Mouse (Mus musculus) lung, embryonic 15.5 days (tissue): ENCODE data around the gene Ptprn2. TPM values are rescaled to one million over a fixed set of nuclear protein-coding genes. Genes with fewer than 3 reads are reported as not detected.

Source experiments
- ATAC-seq: fragments of 200-750 bp; cut with Nextera tagmentation; 2 replicates; pipeline ENCODE4 v1.8.0; 2017; ENCODE audit warnings: moderate number of reproducible peaks, borderline replicate concordance; ENCODE audit not compliant: low FRiP score, low TSS enrichment; ENCODE audit errors: extremely low read depth
- H3K27ac ChIP-seq: fragments of 300-500 bp; sonication (generic); 2 replicates; pipeline ENCODE4 v1.5.1; 2015; ENCODE audit warnings: moderate library complexity, mild to moderate bottlenecking, inconsistent platforms
- H3K27me3 ChIP-seq: fragments of 300-500 bp; sonication (generic); 2 replicates; pipeline ENCODE4 v1.6.1; 2015; ENCODE audit warnings: inconsistent platforms
- H3K36me3 ChIP-seq: fragments of 300-500 bp; sonication (generic); 2 replicates; pipeline ENCODE4 v1.6.1; 2015; ENCODE audit warnings: inconsistent platforms
- H3K4me1 ChIP-seq: fragments of 300-500 bp; sonication (generic); 2 replicates; pipeline ENCODE4 v1.6.1; 2015; ENCODE audit warnings: inconsistent platforms
- H3K4me2 ChIP-seq: fragments of 300-500 bp; sonication (generic); 2 replicates; pipeline ENCODE4 v1.6.1; 2015; ENCODE audit warnings: inconsistent platforms, mild to moderate bottlenecking, moderate library complexity
- H3K4me3 ChIP-seq: fragments of 300-500 bp; sonication (generic); 2 replicates; pipeline ENCODE4 v1.5.1; 2015; ENCODE audit warnings: mild to moderate bottlenecking, inconsistent platforms
- H3K9ac ChIP-seq: fragments of 300-500 bp; sonication (generic); 2 replicates; pipeline ENCODE4 v1.6.1; 2015; ENCODE audit warnings: inconsistent platforms
- H3K9me3 ChIP-seq: fragments of 300-500 bp; sonication (generic); 2 replicates; pipeline ENCODE4 v1.6.1; 2016; ENCODE audit warnings: inconsistent platforms
- WGBS: fragments of 180-500 bp; shearing (Covaris S2); methylation state at CpG from one replicate; pipeline ENCODE4 v1.1.7; 2015; 5-methylcytosine and 5-hydroxymethylcytosine counted together
- polyA plus RNA-seq: library from polyadenylated mRNA; unstranded; fragments of >200 nt; fragmentation: Nextera tagmentation; extraction: Ambion mirVana; gene quantifications from 2 replicates; pipeline ENCODE4 v1.2.1, GENCODE M21; 2015

Gene Ptprn2
- polyA plus RNA-seq, 1 experiment from 2014 or later: 0.16 TPM

GRCm38 (mm10) chr12:117151611-117152010 is 666.1 kb downstream of the Ptprn2 start:
- no peak overlapping the region for H3K9ac ChIP-seq
- H3K4me2 ChIP-seq: no peak overlapping the region
- no peaks in the 10 kb centered on the region for H3K9me3 ChIP-seq
- H3K27ac ChIP-seq: no peak overlapping the region
- peaks cover 34% of the 10 kb centered on the region for H3K4me1 ChIP-seq
- no peak overlapping the region for H3K4me3 ChIP-seq
- ATAC-seq: no peak
- 16% methylated on average over 7 of the region's 7 CpGs for WGBS
- H3K27me3 ChIP-seq: peaks cover 92% of the 10 kb centered on the region
- no peaks in the 10 kb centered on the region for H3K36me3 ChIP-seq

DNA sequence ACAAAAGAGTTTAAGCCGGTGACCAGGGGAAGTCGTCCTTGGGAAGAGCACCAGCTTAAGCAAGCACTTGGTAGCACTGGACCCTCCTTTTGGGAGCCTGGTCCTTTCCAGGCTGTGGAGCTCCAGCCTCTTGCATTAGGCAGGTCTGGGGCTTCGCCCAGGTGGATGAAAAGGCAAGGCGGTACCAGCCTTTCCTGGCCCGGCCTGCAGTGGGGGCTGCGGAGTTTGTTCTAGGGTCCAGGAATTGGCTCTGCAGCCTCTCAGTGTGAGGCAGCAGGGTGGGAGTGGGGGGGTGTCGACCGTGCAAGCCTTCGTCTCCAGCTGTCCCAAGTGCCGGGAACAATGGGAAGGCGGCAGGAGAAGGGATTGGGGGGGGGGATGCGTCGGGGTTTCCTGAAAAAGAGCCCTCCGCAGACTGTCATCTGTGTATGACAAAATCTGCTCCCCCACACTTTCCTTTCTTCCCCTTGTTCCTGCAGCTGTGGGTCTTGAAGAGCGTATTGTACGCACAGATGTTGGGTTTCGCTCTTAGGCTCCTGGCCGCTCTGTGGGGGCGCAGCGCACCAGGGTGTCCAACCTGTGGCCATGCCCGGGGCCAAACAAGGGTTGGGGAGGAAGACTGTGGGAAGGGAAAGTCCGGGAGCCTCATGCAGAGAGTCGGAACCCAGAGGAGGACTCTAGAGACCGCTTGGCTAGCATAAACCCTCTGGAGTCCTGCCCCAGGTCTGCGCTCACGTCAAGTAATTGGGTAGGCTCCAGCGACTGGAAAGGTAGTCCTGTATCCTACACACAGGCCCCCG is 667.0 kb downstream of the Ptprn2 start:
- WGBS: 6% methylated on average over 28 of the region's 28 CpGs
- ATAC-seq: no peak
- no peak overlapping the region for H3K9ac ChIP-seq
- no peaks in the 10 kb centered on the region for H3K9me3 ChIP-seq
- H3K36me3 ChIP-seq: no peaks in the 10 kb centered on the region
- peak overlapping the region; percentile 89 for H3K4me2 ChIP-seq
- peaks cover 34% of the 10 kb centered on the region for H3K4me1 ChIP-seq
- peaks cover 92% of the 10 kb centered on the region for H3K27me3 ChIP-seq
- H3K4me3 ChIP-seq: 0 out of 2 replicates have a peak overlapping the region, but pooled peaks have one; percentile 52
- no peak overlapping the region for H3K27ac ChIP-seq

GRCm38 (mm10) chr12:117153166-117153480 is 667.6 kb downstream of the Ptprn2 start:
- H3K9ac ChIP-seq: no peak overlapping the region
- H3K4me1 ChIP-seq: peaks cover 34% of the 10 kb centered on the region
- no peaks in the 10 kb centered on the region for H3K9me3 ChIP-seq
- H3K27ac ChIP-seq: no peak overlapping the region
- peak overlapping the region; percentile 52 for H3K4me3 ChIP-seq
- peak overlapping the region; percentile 89 for H3K4me2 ChIP-seq
- no peaks in the 10 kb centered on the region for H3K36me3 ChIP-seq
- peaks cover 92% of the 10 kb centered on the region for H3K27me3 ChIP-seq
- ATAC-seq: no peak
- 2% methylated on average over 8 of the region's 8 CpGs for WGBS

DNA sequence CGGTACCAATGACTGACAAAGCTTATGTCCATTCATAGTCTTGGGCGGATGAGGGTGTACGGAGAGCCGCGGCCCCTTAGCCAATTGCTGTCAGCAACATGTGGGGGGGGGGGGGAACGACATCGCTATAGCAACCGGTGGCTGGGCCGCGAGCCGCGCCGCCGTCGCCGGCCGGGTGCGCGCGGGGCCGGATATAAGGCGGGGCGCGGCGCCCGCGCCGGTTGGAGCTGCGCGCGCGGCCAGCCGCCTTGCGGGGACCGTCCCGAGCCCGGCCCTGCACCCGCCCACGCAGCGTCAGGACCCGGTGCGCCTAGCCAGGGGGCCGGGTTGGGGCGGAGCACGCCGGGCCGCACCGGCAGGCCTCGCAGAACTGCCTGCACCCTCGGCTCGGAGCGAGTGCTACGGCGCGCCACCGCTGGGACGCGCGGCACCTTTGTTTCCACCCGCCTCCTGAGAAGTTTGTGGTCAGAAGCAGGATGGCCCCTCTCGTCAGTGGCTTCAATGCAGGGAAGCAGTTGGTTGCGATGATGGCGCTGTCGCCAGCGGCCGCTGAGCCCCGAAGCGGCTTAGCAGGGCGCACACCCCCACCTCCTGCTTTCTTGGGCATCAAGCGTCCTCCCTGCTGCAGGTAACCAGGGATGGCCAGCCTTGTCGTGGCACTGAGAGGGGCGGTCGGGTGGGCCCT is 668.3 kb downstream of the Ptprn2 start:
- ATAC-seq: peak; percentile 87
- Histone ChIP-seq H3K9ac (peak overlapping the region; percentile 47), H3K4me3 (peak overlapping the region; percentile 52), H3K4me1 (peaks cover 34% of the 10 kb centered on the region), H3K27me3 (peaks cover 93% of the 10 kb centered on the region), H3K9me3 (no peaks in the 10 kb centered on the region), H3K36me3 (no peaks in the 10 kb centered on the region), H3K4me2 (peak overlapping the region; percentile 89), H3K27ac (no peak overlapping the region)
- WGBS: under 1% methylated on average over 73 of the region's 73 CpGs

DNA sequence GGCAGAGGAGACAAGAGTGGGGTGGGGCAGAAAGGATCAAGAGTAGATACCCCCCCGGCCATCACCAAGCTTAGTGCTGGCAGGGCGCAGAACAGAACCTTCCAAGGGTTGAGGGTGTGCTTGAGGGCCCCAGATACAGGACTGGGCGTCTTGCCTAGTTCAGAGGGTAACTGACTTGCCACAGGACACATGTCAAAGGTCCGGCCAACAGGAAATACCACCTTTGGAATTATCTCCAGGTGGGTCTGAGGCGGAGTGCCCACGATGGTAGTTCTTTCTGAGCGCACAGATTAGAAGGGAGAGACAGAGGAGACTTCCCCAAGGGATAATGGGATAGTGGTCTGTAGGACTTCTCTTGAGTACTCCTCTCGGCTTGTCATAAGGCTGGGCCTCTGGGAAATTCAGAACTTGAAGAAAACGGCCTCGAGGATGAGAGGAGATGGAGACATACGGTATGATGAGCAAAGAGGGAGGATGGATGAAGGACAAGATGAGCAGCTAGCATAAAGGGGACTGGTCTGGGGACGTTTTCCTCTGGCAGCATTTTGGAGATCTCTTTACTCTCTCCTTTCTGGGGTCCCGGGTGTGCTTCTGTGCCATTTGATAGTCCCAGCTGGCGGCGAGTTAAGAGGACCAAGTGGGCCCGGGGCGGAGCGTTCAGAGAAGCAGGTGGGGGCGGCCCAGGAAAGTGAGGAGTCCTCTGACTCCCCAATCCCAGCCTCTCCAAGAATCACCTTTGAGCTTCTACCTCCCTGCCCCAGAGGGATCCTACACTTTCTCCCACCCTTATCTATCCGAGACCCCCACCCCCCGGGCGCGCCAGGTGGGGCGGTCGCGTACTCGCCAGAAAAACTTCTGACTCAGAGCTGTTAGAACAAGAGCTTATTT is 669.1 kb downstream of the Ptprn2 start:
- Histone ChIP-seq H3K36me3 (no peaks in the 10 kb centered on the region), H3K4me3 (peak overlapping the region; percentile 52), H3K27ac (no peak overlapping the region), H3K9ac (peak overlapping the region; percentile 47), H3K4me2 (peak overlapping the region; percentile 89), H3K4me1 (peaks cover 38% of the 10 kb centered on the region), H3K27me3 (peaks cover 95% of the 10 kb centered on the region), H3K9me3 (no peaks in the 10 kb centered on the region)
- ATAC-seq: no peak
- under 1% methylated on average over 27 of the region's 27 CpGs for WGBS

DNA sequence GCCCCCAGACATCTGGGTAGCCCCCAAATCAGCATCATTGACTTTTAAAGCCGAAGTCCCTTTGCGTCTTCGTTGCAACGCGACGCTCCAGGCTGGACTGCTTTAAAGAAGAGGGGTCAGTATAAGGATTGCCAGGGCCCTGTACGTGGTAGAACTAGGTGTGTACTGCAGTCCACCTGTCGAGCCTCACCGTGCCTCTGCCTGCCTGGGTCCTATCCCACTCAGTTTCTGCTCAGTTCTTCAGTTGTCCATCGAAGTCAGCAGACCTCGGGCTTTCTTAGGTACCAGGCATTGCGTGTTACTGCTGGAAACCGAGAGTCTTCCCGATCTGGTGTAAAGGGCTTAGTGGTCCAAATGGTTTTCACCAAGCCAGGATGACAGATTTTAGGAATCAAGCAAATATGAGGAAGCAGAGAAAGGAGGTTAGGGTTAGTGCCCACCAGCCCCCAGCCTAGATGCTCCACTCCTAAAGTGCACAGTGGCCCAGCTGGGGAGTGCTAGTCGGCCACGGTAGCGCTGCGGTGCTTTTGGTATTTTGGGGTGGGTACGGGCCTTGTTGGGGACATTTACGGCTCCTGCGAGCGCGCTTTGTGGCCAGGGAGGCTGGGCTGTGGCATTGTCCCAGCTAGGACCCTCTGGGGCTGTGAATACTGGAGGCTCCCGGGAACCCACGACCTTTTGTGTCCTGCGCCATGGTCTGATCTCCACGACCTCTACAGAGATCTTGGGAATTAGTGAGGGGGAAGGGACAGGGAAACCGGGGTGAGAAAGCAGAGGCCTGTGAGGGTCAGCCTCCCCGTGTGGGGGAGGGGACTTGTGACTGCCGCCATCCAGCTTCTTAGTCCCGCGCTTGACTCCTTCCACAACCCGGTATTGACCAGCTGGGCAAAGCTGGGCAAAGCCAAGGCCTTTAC is 670.0 kb downstream of the Ptprn2 start:
- 9% methylated on average over 33 of the region's 33 CpGs for WGBS
- H3K9me3 ChIP-seq: no peaks in the 10 kb centered on the region
- H3K4me2 ChIP-seq: peak overlapping the region; percentile 89
- no peak overlapping the region for H3K27ac ChIP-seq
- peaks cover 47% of the 10 kb centered on the region for H3K4me1 ChIP-seq
- no peak overlapping the region for H3K9ac ChIP-seq
- H3K36me3 ChIP-seq: no peaks in the 10 kb centered on the region
- no peak for ATAC-seq
- peak overlapping the region; percentile 52 for H3K4me3 ChIP-seq
- H3K27me3 ChIP-seq: peaks cover 98% of the 10 kb centered on the region

DNA sequence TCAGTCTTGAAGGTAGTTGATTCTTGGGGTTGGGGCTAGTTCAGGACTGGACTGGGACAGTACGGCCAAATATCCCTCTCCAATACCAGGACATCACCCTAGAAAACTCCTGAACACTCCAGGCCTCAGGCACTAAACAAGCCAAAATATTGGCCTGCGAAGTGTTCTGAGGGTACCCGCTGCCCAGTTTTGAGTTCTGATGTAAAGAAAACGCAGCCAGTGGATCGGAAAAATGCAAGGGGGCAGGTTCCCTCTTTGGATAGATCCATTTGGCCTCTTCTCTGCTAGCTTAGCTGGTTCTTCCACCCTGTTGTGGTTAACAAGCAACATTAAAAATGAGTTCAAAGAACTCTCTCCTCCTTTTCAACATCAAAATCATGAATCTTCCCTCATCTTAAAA is 670.7 kb downstream of the Ptprn2 start:
- 50% methylated on average over 5 of the region's 5 CpGs for WGBS
- H3K9me3 ChIP-seq: no peaks in the 10 kb centered on the region
- H3K4me3 ChIP-seq: no peak overlapping the region
- no peak overlapping the region for H3K27ac ChIP-seq
- H3K27me3 ChIP-seq: peaks cover 98% of the 10 kb centered on the region
- no peak for ATAC-seq
- H3K4me1 ChIP-seq: peaks cover 42% of the 10 kb centered on the region
- H3K36me3 ChIP-seq: no peaks in the 10 kb centered on the region
- H3K4me2 ChIP-seq: no peak overlapping the region
- H3K9ac ChIP-seq: no peak overlapping the region

GRCm38 (mm10) chr12:117156786-117157185 is 671.3 kb downstream of the Ptprn2 start:
- H3K9me3 ChIP-seq: no peaks in the 10 kb centered on the region
- peaks cover 41% of the 10 kb centered on the region for H3K4me1 ChIP-seq
- peaks cover 98% of the 10 kb centered on the region for H3K27me3 ChIP-seq
- no peak for ATAC-seq
- H3K4me2 ChIP-seq: no peak overlapping the region
- no peak overlapping the region for H3K27ac ChIP-seq
- no peak overlapping the region for H3K4me3 ChIP-seq
- no peak overlapping the region for H3K9ac ChIP-seq
- WGBS: 85% methylated on average over 3 of the region's 3 CpGs
- no peaks in the 10 kb centered on the region for H3K36me3 ChIP-seq

- 75% methylated on average over 2 of the region's 2 CpGs for WGBS
Observed at GRCm38 (mm10) chr12:117157249-117157648, 671.7 kb downstream of the Ptprn2 start.

DNA sequence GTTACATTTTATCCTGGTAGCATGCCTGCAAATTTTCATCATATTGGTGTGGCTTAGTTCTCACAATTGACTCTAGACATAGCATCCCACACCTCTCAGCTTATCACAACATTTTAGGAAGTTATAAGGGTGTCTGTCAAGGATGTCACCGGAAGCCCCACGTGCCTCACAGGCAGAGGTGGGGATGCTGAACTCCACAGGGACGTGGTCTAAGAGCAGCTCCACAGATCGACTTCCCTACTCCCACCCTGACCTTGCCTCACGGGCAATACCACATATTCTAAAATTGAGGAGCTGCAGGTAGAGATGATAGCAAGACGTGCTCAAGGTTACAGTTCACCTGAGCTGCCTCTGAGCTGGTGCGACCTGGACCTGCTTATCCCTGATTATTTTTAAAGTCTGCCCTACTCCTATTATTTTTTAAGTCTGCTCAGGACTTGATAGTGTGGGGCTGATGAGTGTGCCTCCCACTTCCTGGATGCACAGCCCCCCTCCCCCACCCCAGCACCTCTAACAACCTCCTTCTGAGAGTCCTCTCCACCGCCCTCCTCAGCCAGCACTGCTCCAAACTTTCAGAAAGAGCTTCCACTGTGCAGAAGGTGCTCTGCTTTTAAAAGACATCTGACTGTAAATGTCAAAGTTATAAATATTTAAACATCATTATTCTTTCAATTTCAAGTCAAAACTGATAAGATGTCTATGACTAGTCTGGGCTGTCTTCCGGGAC is 672.3 kb downstream of the Ptprn2 start:
- Histone ChIP-seq H3K4me3 (no peak overlapping the region), H3K4me2 (no peak overlapping the region), H3K27ac (no peak overlapping the region), H3K9ac (no peak overlapping the region), H3K4me1 (peaks cover 36% of the 10 kb centered on the region), H3K36me3 (no peaks in the 10 kb centered on the region), H3K27me3 (peaks cover 96% of the 10 kb centered on the region), H3K9me3 (no peaks in the 10 kb centered on the region)
- 22% methylated on average over 9 of the region's 9 CpGs for WGBS
- no peak for ATAC-seq

More at GRCm38 (mm10) chr12:117157249-117157648, 671.7 kb downstream of the Ptprn2 start:
- no peak overlapping the region for H3K4me2 ChIP-seq
- no peaks in the 10 kb centered on the region for H3K9me3 ChIP-seq
- no peak overlapping the region for H3K4me3 ChIP-seq
- no peak for ATAC-seq
- peaks cover 98% of the 10 kb centered on the region for H3K27me3 ChIP-seq
- no peak overlapping the region for H3K9ac ChIP-seq
- no peaks in the 10 kb centered on the region for H3K36me3 ChIP-seq
- peaks cover 41% of the 10 kb centered on the region for H3K4me1 ChIP-seq
- H3K27ac ChIP-seq: no peak overlapping the region
